Mouse (Mus musculus): Measurements from ENCODE around the gene St6gal1. TPM values are rescaled to one million over a fixed set of nuclear protein-coding genes. Genes with fewer than 3 reads are reported as not detected.

St6gal1 gene
- polyA plus RNA-seq, 1 experiment, result 8.7 TPM

DNA sequence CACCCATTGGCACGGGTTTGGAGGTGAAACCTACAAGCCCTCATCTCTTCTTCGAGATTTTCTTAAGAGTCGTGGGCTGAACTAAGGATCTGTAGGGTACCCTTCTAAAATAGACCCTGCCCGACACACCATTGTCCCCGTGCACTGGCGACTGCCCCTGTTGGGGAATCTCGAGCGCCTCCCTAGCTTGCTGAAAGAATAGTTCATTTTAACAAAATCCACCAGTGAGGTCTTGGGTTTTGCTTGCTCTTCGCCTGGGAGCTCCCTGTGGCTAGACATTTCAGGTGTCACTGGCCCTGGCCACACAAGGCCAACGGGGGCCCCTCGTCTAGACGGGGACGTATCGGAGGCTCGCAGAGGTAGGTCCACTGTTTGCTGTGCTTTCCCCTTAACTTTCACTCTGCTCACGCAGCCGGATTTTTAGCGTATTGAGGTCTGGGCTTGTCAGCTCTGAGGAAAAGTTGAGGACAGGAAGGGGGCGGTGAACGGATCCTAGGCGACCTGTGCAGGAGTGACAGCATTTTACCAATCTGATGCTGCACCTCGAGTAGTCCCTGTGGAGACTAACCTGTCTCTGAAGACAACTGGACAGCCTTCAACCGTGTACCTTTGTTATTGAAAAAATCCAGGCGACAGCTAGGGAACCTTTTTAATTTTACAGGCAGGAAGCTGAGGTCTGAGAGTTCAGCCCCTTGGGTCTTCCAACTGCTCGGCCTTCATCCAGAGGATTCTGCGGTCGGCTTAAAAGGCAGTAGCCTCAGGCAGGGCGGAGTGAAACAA is 1.5 kb downstream of the St6gal1 start:
- TF ChIP-seq POLR2A (IDR thresholded peaks at IDR 0.05; ENCODE audit: borderline replicate concordance, control insufficient read depth, low read depth, low read length), result no peak
- no peak for TF ChIP-seq CTCF (IDR thresholded peaks at IDR 0.05; ENCODE audit: control insufficient read depth, insufficient read depth, low read length)
- Histone ChIP-seq H3K4me1 (ENCODE audit: control insufficient read depth, insufficient read depth, low read length) (no peaks in the 10 kb centered on the region; the same call in 1 of the 2 replicates), H3K27ac (ENCODE audit: control insufficient read depth, insufficient read depth, low read depth, low read length, poor library complexity) (peak overlapping the region; percentile 75), H3K4me3 (replicated peaks; ENCODE audit: control insufficient read depth, low read depth, low read length) (peak overlapping the region; percentile 67)
- under 1% methylated on average over 28 of the region's 28 CpGs for WGBS

DNA sequence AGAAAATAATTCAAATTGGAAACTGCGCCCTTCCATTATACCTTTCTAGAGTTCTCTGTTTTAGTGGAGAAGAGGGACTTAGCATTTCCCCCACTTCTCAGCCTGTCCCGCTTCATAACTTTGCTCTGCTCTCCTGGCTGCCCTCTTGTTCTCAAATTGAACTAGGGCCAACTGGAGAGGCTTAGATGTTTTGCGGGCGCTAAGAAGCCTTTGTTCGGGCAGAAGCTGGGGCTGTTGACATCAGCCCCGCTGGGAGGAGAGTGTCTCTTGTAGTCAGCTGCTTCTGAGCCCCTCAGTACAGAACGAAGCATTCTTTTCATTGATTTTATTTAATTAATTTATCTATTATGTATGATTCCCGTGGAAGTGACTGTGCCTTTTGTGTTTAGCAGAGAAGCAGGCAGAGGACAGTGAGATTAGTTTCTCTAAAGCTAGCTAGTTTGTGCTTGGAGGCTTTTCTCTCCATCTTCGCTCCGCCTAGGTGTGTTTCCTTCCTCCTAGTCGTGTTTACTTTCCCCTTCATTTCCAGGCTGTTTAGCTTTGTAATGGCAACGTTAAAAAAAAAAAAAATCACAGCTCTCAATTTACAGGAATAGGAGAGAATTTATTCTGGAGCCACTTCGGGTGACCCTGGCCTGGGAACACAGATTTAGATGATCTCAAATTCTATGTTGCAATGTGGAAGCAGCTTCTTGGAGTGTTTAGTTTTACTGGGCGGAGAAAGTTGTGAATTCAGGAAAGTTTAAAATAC is 2.2 kb downstream of the St6gal1 start:
- H3K4me3 ChIP-seq (replicated peaks; ENCODE audit: control insufficient read depth, low read depth, low read length), result peak overlapping the region; percentile 67
- WGBS, result 10% methylated on average over 14 of the region's 14 CpGs
- peak overlapping the region; percentile 75; the same call in 1 of the 2 replicates for H3K27ac ChIP-seq (ENCODE audit: control insufficient read depth, insufficient read depth, low read depth, low read length, poor library complexity)
- no peaks in the 10 kb centered on the region; the same call in 1 of the 2 replicates for H3K4me1 ChIP-seq (ENCODE audit: control insufficient read depth, insufficient read depth, low read length)
- TF ChIP-seq CTCF (IDR thresholded peaks at IDR 0.05; ENCODE audit: control insufficient read depth, insufficient read depth, low read length) (no peak), POLR2A (IDR thresholded peaks at IDR 0.05; ENCODE audit: borderline replicate concordance, control insufficient read depth, low read depth, low read length) (no peak)

DNA sequence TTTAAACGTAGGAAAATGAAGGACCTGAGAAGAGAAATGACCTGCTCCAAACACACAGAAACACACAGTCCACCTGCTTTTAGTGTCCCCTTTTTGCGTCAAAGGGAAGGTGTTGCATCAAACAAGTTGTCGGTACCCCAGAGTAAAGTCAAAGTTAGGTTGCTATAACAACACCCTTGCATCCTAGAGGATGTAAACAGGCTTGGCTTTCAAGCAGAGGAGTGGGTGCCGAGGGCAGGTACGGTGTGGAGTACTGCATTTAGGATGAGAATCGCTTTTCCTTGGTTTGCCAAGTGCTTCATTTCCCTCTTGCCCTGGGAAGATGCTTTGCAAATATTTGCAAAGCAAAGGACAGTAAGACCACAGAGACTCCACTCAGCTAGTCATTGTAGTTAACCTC is 3.3 kb downstream of the St6gal1 start:
- no peak for TF ChIP-seq CTCF (IDR thresholded peaks at IDR 0.05; ENCODE audit: control insufficient read depth, insufficient read depth, low read length)
- TF ChIP-seq POLR2A (IDR thresholded peaks at IDR 0.05; ENCODE audit: borderline replicate concordance, control insufficient read depth, low read depth, low read length), result no peak
- peaks cover 2% of the 10 kb centered on the region; the same call in 1 of the 2 replicates for H3K4me1 ChIP-seq (ENCODE audit: control insufficient read depth, insufficient read depth, low read length)
- WGBS, result 68% methylated on average over 6 of the region's 6 CpGs
- H3K27ac ChIP-seq (ENCODE audit: control insufficient read depth, insufficient read depth, low read depth, low read length, poor library complexity), result no peak overlapping the region
- no peak overlapping the region for H3K4me3 ChIP-seq (replicated peaks; ENCODE audit: control insufficient read depth, low read depth, low read length)

DNA sequence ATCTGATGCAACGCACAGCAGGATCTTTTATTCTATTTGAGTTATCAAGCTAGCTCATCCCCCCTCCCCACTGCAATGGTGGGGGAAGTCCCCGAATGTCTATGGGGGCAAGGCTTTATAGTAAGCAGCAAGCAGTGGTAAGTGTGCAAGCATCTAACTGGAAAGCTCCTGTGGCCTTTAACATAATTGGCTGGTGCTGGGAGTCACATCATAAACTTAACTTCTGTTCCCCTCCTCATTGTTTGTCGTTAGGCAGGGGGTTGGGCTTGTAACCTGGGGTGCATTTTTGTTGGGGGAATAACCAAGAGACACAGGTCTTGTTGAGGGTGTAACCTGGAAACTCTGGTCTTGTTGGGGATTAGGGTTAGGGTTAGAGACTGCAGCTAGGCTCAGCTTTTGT is 3.9 kb downstream of the St6gal1 start:
- H3K4me3 ChIP-seq (replicated peaks; ENCODE audit: control insufficient read depth, low read depth, low read length), result no peak overlapping the region
- H3K4me1 ChIP-seq (ENCODE audit: control insufficient read depth, insufficient read depth, low read length), result peaks cover 4% of the 10 kb centered on the region; the same call in 1 of the 2 replicates
- 73% methylated on average over 3 of the region's 3 CpGs for WGBS
- TF ChIP-seq POLR2A (IDR thresholded peaks at IDR 0.05; ENCODE audit: borderline replicate concordance, control insufficient read depth, low read depth, low read length) (no peak), CTCF (IDR thresholded peaks at IDR 0.05; ENCODE audit: control insufficient read depth, insufficient read depth, low read length) (no peak)
- H3K27ac ChIP-seq (ENCODE audit: control insufficient read depth, insufficient read depth, low read depth, low read length, poor library complexity), result no peak overlapping the region

DNA sequence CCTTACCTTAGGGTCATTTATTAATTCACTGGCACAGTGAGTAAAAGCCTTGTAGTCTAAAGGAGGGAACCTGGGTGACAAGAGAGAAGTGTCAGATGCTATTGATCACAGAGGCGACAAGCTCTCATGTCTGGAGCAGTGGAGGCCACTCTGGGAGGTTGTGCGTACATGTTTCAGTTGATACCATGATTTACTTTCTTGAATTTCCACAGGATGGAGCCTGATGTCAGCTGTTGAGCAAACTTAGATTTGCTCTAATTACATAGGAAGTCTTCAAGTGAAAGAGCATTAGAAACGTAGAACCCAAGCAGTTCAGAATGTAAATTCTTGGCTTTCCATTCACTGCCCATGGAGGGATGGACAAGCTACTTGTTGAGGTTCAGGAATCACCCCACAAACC is 5.4 kb downstream of the St6gal1 start:
- H3K27ac ChIP-seq (ENCODE audit: control insufficient read depth, insufficient read depth, low read depth, low read length, poor library complexity), result no peak overlapping the region
- 84% methylated on average over 3 of the region's 3 CpGs for WGBS
- no peak overlapping the region for H3K4me3 ChIP-seq (replicated peaks; ENCODE audit: control insufficient read depth, low read depth, low read length)
- no peak for TF ChIP-seq POLR2A (IDR thresholded peaks at IDR 0.05; ENCODE audit: borderline replicate concordance, control insufficient read depth, low read depth, low read length)
- no peak for TF ChIP-seq CTCF (IDR thresholded peaks at IDR 0.05; ENCODE audit: control insufficient read depth, insufficient read depth, low read length)
- peaks cover 4% of the 10 kb centered on the region; the same call in 1 of the 2 replicates for H3K4me1 ChIP-seq (ENCODE audit: control insufficient read depth, insufficient read depth, low read length)

DNA sequence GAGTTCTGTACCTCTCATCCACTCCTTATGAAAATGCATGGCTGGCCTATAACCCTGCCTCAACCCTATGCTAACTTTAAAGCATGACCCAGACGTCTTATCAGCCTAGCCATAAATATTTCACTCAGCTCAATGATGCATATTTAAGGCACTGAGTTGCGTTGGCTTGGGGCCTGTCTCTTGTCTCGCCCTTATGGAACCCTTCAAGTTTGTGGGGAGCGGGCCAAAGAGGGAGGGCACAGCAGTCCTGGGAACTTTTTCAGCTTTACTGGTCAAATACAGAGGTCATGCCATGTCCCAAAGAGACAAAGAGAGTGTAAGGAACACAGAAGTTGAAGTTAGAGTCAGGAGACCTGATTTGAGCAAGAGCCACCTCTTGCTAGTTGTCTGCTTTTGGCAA is 6.6 kb downstream of the St6gal1 start:
- H3K27ac ChIP-seq (ENCODE audit: control insufficient read depth, insufficient read depth, low read depth, low read length, poor library complexity), result no peak overlapping the region
- WGBS, result 76% methylated on average over 4 of the region's 4 CpGs
- H3K4me3 ChIP-seq (replicated peaks; ENCODE audit: control insufficient read depth, low read depth, low read length), result no peak overlapping the region
- peaks cover 7% of the 10 kb centered on the region for H3K4me1 ChIP-seq (ENCODE audit: control insufficient read depth, insufficient read depth, low read length)
- TF ChIP-seq CTCF (IDR thresholded peaks at IDR 0.05; ENCODE audit: control insufficient read depth, insufficient read depth, low read length) (no peak), POLR2A (IDR thresholded peaks at IDR 0.05; ENCODE audit: borderline replicate concordance, control insufficient read depth, low read depth, low read length) (no peak)

DNA sequence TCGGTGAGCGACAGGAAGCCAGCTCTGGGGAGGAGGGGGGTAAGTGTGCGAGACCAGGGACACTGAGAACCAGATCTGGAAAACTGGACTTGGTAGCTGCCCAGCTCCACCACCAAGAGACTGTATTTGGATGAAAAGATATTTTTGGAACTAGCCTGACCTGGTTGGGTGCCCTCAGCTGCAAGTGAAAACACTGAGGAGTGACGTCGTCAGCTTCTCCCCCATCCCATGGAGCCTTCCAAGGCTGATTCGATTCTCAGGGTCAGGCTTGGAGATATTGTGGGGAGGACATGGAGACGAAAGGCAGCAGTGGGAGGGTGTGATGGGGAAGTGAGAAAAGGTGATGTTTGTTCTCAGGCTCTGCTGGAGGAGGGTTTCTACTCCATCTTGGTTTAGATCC is 8.2 kb downstream of the St6gal1 start:
- peaks cover 7% of the 10 kb centered on the region for H3K4me1 ChIP-seq (ENCODE audit: control insufficient read depth, insufficient read depth, low read length)
- no peak overlapping the region for H3K27ac ChIP-seq (ENCODE audit: control insufficient read depth, insufficient read depth, low read depth, low read length, poor library complexity)
- TF ChIP-seq CTCF (IDR thresholded peaks at IDR 0.05; ENCODE audit: control insufficient read depth, insufficient read depth, low read length) (no peak), POLR2A (IDR thresholded peaks at IDR 0.05; ENCODE audit: borderline replicate concordance, control insufficient read depth, low read depth, low read length) (no peak)

DNA sequence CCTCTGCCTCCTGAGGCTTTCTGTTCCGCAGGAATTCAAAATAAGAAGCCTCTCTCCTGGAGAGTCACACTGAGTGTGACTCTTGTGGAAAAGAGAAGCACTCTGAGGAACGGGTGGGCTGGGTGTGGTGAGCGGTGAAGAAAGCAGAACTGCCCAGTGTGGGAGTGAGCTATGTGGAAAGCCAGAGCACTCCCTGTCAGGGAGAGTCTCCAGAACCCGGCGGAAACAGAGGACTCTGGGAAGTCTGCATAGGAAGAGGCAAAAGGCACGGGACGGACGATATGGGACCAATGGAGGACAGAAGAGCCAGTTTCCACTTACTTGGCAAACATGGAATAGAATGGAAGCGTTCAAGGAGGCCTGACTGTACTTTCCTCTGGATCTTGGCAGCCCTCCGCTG is 9.0 kb downstream of the St6gal1 start:
- no peak overlapping the region for H3K4me3 ChIP-seq (replicated peaks; ENCODE audit: control insufficient read depth, low read depth, low read length)
- H3K4me1 ChIP-seq (ENCODE audit: control insufficient read depth, insufficient read depth, low read length), result peaks cover 7% of the 10 kb centered on the region
- 21% methylated on average over 10 of the region's 10 CpGs for WGBS
- TF ChIP-seq POLR2A (IDR thresholded peaks at IDR 0.05; ENCODE audit: borderline replicate concordance, control insufficient read depth, low read depth, low read length) (no peak), CTCF (IDR thresholded peaks at IDR 0.05; ENCODE audit: control insufficient read depth, insufficient read depth, low read length) (no peak)
- H3K27ac ChIP-seq (ENCODE audit: control insufficient read depth, insufficient read depth, low read depth, low read length, poor library complexity), result no peak overlapping the region

More for the DNA sequence above, 8.2 kb downstream of the St6gal1 start:
- H3K4me3 ChIP-seq (replicated peaks; ENCODE audit: control insufficient read depth, low read depth, low read length), result no peak overlapping the region
- 43% methylated on average over 7 of the region's 7 CpGs for WGBS

Measured in bone marrow, adult 2 months (tissue).